Mouse (Mus musculus) bone marrow, adult 2 months (tissue): ENCODE results near the gene 1700061G19Rik.

Experiments
- CTCF ChIP-seq: fragments of 200-500 bp; IDR thresholded peaks from 2 replicates; pipeline ENCODE4 v1.5.1; 2011; ENCODE audit warnings: low read length, control low read depth; ENCODE audit not compliant: control insufficient read depth, insufficient read depth
- POLR2A ChIP-seq: fragments of 200-500 bp; IDR thresholded peaks from 2 replicates; pipeline ENCODE4 v1.6.1; 2011; ENCODE audit warnings: low read depth, mild to moderate bottlenecking, control low read depth, low read length, borderline replicate concordance; ENCODE audit not compliant: control insufficient read depth

DNA sequence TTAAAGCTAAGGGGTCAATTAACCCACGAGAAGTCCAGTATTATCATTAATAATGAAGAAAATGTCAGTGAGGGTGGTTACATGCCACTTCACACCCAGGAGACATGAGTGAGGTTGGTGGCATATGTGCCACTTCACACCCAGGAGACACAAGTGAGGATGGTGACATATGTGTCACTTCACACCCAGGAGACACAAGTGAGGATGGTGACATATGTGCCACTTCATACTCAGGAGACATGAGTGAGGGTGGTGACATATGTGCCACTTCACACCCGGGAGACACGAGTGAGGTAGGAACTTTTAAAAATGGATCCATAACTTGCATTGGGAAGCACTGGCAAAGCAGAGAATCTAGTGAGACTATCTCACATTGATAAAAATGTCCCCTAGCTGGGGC, 24.1 kb upstream of the 1700061G19Rik start:
- TF ChIP-seq POLR2A (no peak), CTCF (no peak)
